Mouse (Mus musculus): Measurements from ENCODE around the gene Zdhhc24. TPM values are rescaled to one million over a fixed set of nuclear protein-coding genes. Genes with fewer than 3 reads are reported as not detected.

Gene Zdhhc24
- polyA plus RNA-seq (2015; fragmentation: Nextera tagmentation; extraction: Ambion mirVana) = 4.3 and 5.4 TPM in 2 replicates

- H3K9ac ChIP-seq (replicated peaks) = peak within 1 kb of the TSS; percentile 96
- peak within 1 kb of the TSS; percentile 95 for H3K4me2 ChIP-seq (ENCODE audit: low read depth, low read length)
- TF ChIP-seq CTCF (IDR thresholded peaks at IDR 0.05; ENCODE audit: low read depth) = no peak
- no peak for TF ChIP-seq EP300 (IDR thresholded peaks at IDR 0.05; ENCODE audit: low read depth)
- WGBS (ENCODE audit: insufficient replicate concordance) = 1% methylated on average over 52 of the region's 52 CpGs
- no peaks in the 10 kb centered on the region for H3K9me3 ChIP-seq (ENCODE audit: low read length)
- 0 out of 2 replicates have a peak, but pooled peaks cover 5% of the 10 kb centered on the region for H3K27me3 ChIP-seq (ENCODE audit: insufficient read depth, low read length)
- H3K36me3 ChIP-seq (replicated peaks; ENCODE audit: insufficient read depth, low read length) = peaks cover 10% of the 10 kb centered on the region
- peak within 1 kb of the TSS; percentile 97 for H3K4me3 ChIP-seq (ENCODE audit: low read depth, low read length)
- peak within 1 kb of the TSS; percentile 75 for H3K27ac ChIP-seq (ENCODE audit: low read depth)
- peak; percentile 96 for DNase-seq
- H3K4me1 ChIP-seq (ENCODE audit: insufficient read depth) = peaks cover 17% of the 10 kb centered on the region
- ATAC-seq = peak; percentile 100
Measured at GRCm38 (mm10) chr19:4878405-4879323, at the start of gene Zdhhc24. Gene Zdhhc24, plus strand, starts transcription at chr19:4878668.

- no peak overlapping the region for H3K27ac ChIP-seq (ENCODE audit: low read depth)
- H3K4me3 ChIP-seq (ENCODE audit: low read depth, low read length) = no peak overlapping the region
- no peak overlapping the region for H3K9ac ChIP-seq (replicated peaks)
- ATAC-seq (no peak), DNase-seq (no peak)
- no peak overlapping the region for H3K4me2 ChIP-seq (ENCODE audit: low read depth, low read length)
- no peaks in the 10 kb centered on the region for H3K4me1 ChIP-seq (ENCODE audit: insufficient read depth)
- WGBS (ENCODE audit: insufficient replicate concordance) = 86% methylated on average over 7 of the region's 7 CpGs
- TF ChIP-seq EP300 (IDR thresholded peaks at IDR 0.05; ENCODE audit: low read depth) (no peak), CTCF (IDR thresholded peaks at IDR 0.05; ENCODE audit: low read depth) (no peak)
- no peaks in the 10 kb centered on the region for H3K27me3 ChIP-seq (ENCODE audit: insufficient read depth, low read length)
- no peaks in the 10 kb centered on the region for H3K9me3 ChIP-seq (ENCODE audit: low read length)
- H3K36me3 ChIP-seq (replicated peaks; ENCODE audit: insufficient read depth, low read length) = peaks cover 25% of the 10 kb centered on the region
Measured at GRCm38 (mm10) chr19:4829156-4829555, 49.3 kb upstream of the Zdhhc24 start.

GRCm38 (mm10) chr19:4833977-4834376 is 44.5 kb upstream of the Zdhhc24 start:
- H3K9me3 ChIP-seq (ENCODE audit: low read length) = no peaks in the 10 kb centered on the region
- TF ChIP-seq EP300 (IDR thresholded peaks at IDR 0.05; ENCODE audit: low read depth) (no peak), CTCF (IDR thresholded peaks at IDR 0.05; ENCODE audit: low read depth) (no peak)
- DNase-seq = no peak

GRCm38 (mm10) chr19:4836096-4836495 is 42.4 kb upstream of the Zdhhc24 start:
- WGBS (ENCODE audit: insufficient replicate concordance) = 56% methylated on average over 2 of the region's 2 CpGs
- Histone ChIP-seq H3K27ac (ENCODE audit: low read depth) (peak overlapping the region; percentile 89), H3K4me1 (ENCODE audit: insufficient read depth) (peaks cover 28% of the 10 kb centered on the region), H3K9me3 (ENCODE audit: low read length) (no peaks in the 10 kb centered on the region), H3K9ac (replicated peaks) (peak overlapping the region; percentile 33), H3K36me3 (replicated peaks; ENCODE audit: insufficient read depth, low read length) (peaks cover 8% of the 10 kb centered on the region; the same call in 1 of the 2 replicates), H3K4me3 (ENCODE audit: low read depth, low read length) (no peak overlapping the region), H3K4me2 (ENCODE audit: low read depth, low read length) (peak overlapping the region; percentile 40), H3K27me3 (ENCODE audit: insufficient read depth, low read length) (peaks cover 11% of the 10 kb centered on the region)
- peak; percentile 71; the same call in 1 of the 2 replicates for TF ChIP-seq EP300 (IDR thresholded peaks at IDR 0.05; ENCODE audit: low read depth)
- TF ChIP-seq CTCF (IDR thresholded peaks at IDR 0.05; ENCODE audit: low read depth) = no peak
- DNase-seq (no peak), ATAC-seq (peak; percentile 40)

More at GRCm38 (mm10) chr19:4833977-4834376, 44.5 kb upstream of the Zdhhc24 start:
- no peak overlapping the region for H3K27ac ChIP-seq (ENCODE audit: low read depth)
- no peaks in the 10 kb centered on the region for H3K27me3 ChIP-seq (ENCODE audit: insufficient read depth, low read length)
- ATAC-seq = no peak
- WGBS (ENCODE audit: insufficient replicate concordance) = 89% methylated on average over 8 of the region's 8 CpGs
- no peak overlapping the region for H3K9ac ChIP-seq (replicated peaks)
- peaks cover 20% of the 10 kb centered on the region for H3K4me1 ChIP-seq (ENCODE audit: insufficient read depth)
- no peak overlapping the region for H3K4me2 ChIP-seq (ENCODE audit: low read depth, low read length)
- H3K36me3 ChIP-seq (replicated peaks; ENCODE audit: insufficient read depth, low read length) = peaks cover 17% of the 10 kb centered on the region; the same call in 1 of the 2 replicates
- H3K4me3 ChIP-seq (ENCODE audit: low read depth, low read length) = no peak overlapping the region

GRCm38 (mm10) chr19:4837049-4837448 is 41.4 kb upstream of the Zdhhc24 start:
- TF ChIP-seq EP300 (IDR thresholded peaks at IDR 0.05; ENCODE audit: low read depth) = no peak
- no peak for TF ChIP-seq CTCF (IDR thresholded peaks at IDR 0.05; ENCODE audit: low read depth)
- Histone ChIP-seq H3K4me2 (ENCODE audit: low read depth, low read length) (peak overlapping the region; percentile 100; the same call in 1 of the 2 replicates), H3K4me1 (ENCODE audit: insufficient read depth) (peaks cover 28% of the 10 kb centered on the region), H3K36me3 (replicated peaks; ENCODE audit: insufficient read depth, low read length) (peaks cover 8% of the 10 kb centered on the region; the same call in 1 of the 2 replicates), H3K9ac (replicated peaks) (no peak overlapping the region), H3K27ac (ENCODE audit: low read depth) (peak overlapping the region; percentile 89), H3K9me3 (ENCODE audit: low read length) (no peaks in the 10 kb centered on the region), H3K4me3 (ENCODE audit: low read depth, low read length) (no peak overlapping the region), H3K27me3 (ENCODE audit: insufficient read depth, low read length) (peaks cover 17% of the 10 kb centered on the region)
- ATAC-seq = no peak
- 85% methylated on average over 6 of the region's 6 CpGs for WGBS (ENCODE audit: insufficient replicate concordance)
- DNase-seq = no peak

GRCm38 (mm10) chr19:4838526-4839140 is 39.8 kb upstream of the Zdhhc24 start:
- TF ChIP-seq EP300 (IDR thresholded peaks at IDR 0.05; ENCODE audit: low read depth) = no peak
- no peak for TF ChIP-seq CTCF (IDR thresholded peaks at IDR 0.05; ENCODE audit: low read depth)
- peak overlapping the region; percentile 90 for H3K9ac ChIP-seq (replicated peaks)
- peak overlapping the region; percentile 100 for H3K4me2 ChIP-seq (ENCODE audit: low read depth, low read length)
- peaks cover 17% of the 10 kb centered on the region for H3K27me3 ChIP-seq (ENCODE audit: insufficient read depth, low read length)
- ATAC-seq (peak; percentile 28), DNase-seq (no peak)
- H3K27ac ChIP-seq (ENCODE audit: low read depth) = peak overlapping the region; percentile 89
- H3K9me3 ChIP-seq (ENCODE audit: low read length) = no peaks in the 10 kb centered on the region
- H3K4me1 ChIP-seq (ENCODE audit: insufficient read depth) = peaks cover 28% of the 10 kb centered on the region
- whole genome bisulfite sequencing (ENCODE audit: insufficient replicate concordance) = 28% methylated on average over 10 of the region's 10 CpGs
- H3K4me3 ChIP-seq (ENCODE audit: low read depth, low read length) = peak overlapping the region; percentile 73
- H3K36me3 ChIP-seq (replicated peaks; ENCODE audit: insufficient read depth, low read length) = 0 out of 2 replicates have a peak, but pooled peaks cover 2% of the 10 kb centered on the region
